Mouse (Mus musculus) kidney, embryonic 16.5 days (tissue): ENCODE data around the gene Wnt2. TPM values are rescaled to one million over a fixed set of nuclear protein-coding genes. Genes with fewer than 3 reads are reported as not detected.

Experiments
- ATAC-seq: fragments of 200-750 bp; cut with Nextera tagmentation; 2 replicates; pipeline ENCODE4 v1.8.0; 2017; ENCODE audit warnings: moderate TSS enrichment; ENCODE audit not compliant: low FRiP score, low TSS enrichment
- H3K27ac ChIP-seq: fragments of 300-500 bp; sonication (generic); 2 replicates; pipeline ENCODE4 v1.5.1; 2014; ENCODE audit warnings: low read length
- H3K27me3 ChIP-seq: fragments of 300-500 bp; sonication (generic); 2 replicates; pipeline ENCODE4 v1.6.1; 2014; ENCODE audit warnings: low read length, control low read depth, mixed read lengths; ENCODE audit not compliant: insufficient read depth
- H3K36me3 ChIP-seq: fragments of 300-500 bp; sonication (generic); 2 replicates; pipeline ENCODE4 v1.6.1; 2014; ENCODE audit warnings: low read length, control low read depth, mixed read lengths; ENCODE audit not compliant: insufficient read depth
- H3K4me1 ChIP-seq: fragments of 300-500 bp; sonication (generic); 2 replicates; pipeline ENCODE4 v1.6.1; 2014; ENCODE audit warnings: low read length, control low read depth, mixed read lengths; ENCODE audit not compliant: insufficient read depth
- H3K4me2 ChIP-seq: fragments of 300-500 bp; sonication (generic); replicated peaks from 2 replicates; pipeline ENCODE4 v1.6.1; 2014; ENCODE audit warnings: low read depth, low read length
- H3K4me3 ChIP-seq: fragments of 300-500 bp; sonication (generic); 2 replicates; pipeline ENCODE4 v1.5.1; 2014; ENCODE audit warnings: mild to moderate bottlenecking, low read length
- H3K9ac ChIP-seq: fragments of 300-500 bp; sonication (generic); replicated peaks from 2 replicates; pipeline ENCODE4 v1.6.1; 2014; ENCODE audit warnings: low read length
- H3K9me3 ChIP-seq: fragments of 300-500 bp; sonication (generic); 2 replicates; pipeline ENCODE4 v1.6.1; 2016; ENCODE audit warnings: low read length, control low read depth
- WGBS: fragments of 180-500 bp; shearing (Covaris S2); extraction: QIAGEN DNeasy Blood & Tissue Kit; methylation state at CpG from one replicate; pipeline ENCODE4 v1.1.7; 2014; 5-methylcytosine and 5-hydroxymethylcytosine counted together
- polyA plus RNA-seq: library from polyadenylated mRNA; unstranded; fragments of >200 nt; fragmentation: Nextera tagmentation; extraction: Ambion mirVana; gene quantifications from 2 replicates; pipeline ENCODE4 v1.2.1, GENCODE M21; 2015

Gene Wnt2
- polyA plus RNA-seq, 1 experiment from 2014 or later = 3.8 TPM

GRCm38 (mm10) chr6:17949103-17949502 is 81.3 kb downstream of the Wnt2 start:
- Histone ChIP-seq H3K4me1 (no peaks in the 10 kb centered on the region), H3K27ac (no peak overlapping the region), H3K4me2 (no peak overlapping the region), H3K4me3 (no peak overlapping the region), H3K27me3 (no peaks in the 10 kb centered on the region), H3K9ac (no peak overlapping the region), H3K36me3 (no peaks in the 10 kb centered on the region), H3K9me3 (no peaks in the 10 kb centered on the region)
- no peak for ATAC-seq
- 85% methylated on average over 5 of the region's 5 CpGs for WGBS

GRCm38 (mm10) chr6:17947130-17947831 is 83.1 kb downstream of the Wnt2 start:
- Histone ChIP-seq H3K9me3 (no peaks in the 10 kb centered on the region), H3K4me1 (0 out of 2 replicates have a peak, but pooled peaks cover 1% of the 10 kb centered on the region), H3K36me3 (no peaks in the 10 kb centered on the region), H3K4me2 (no peak overlapping the region), H3K4me3 (no peak overlapping the region), H3K9ac (no peak overlapping the region), H3K27ac (no peak overlapping the region), H3K27me3 (no peaks in the 10 kb centered on the region)
- WGBS = 72% methylated on average over 11 of the region's 11 CpGs
- ATAC-seq = no peak

GRCm38 (mm10) chr6:17946456-17946855 is 83.9 kb downstream of the Wnt2 start:
- no peak overlapping the region for H3K4me3 ChIP-seq
- no peak for ATAC-seq
- 75% methylated on average over 5 of the region's 5 CpGs for WGBS
- H3K36me3 ChIP-seq = no peaks in the 10 kb centered on the region
- 0 out of 2 replicates have a peak, but pooled peaks cover 5% of the 10 kb centered on the region for H3K4me1 ChIP-seq
- no peaks in the 10 kb centered on the region for H3K9me3 ChIP-seq
- no peaks in the 10 kb centered on the region for H3K27me3 ChIP-seq
- H3K27ac ChIP-seq = no peak overlapping the region
- H3K4me2 ChIP-seq = no peak overlapping the region
- H3K9ac ChIP-seq = no peak overlapping the region

GRCm38 (mm10) chr6:17943877-17944617 is 86.3 kb downstream of the Wnt2 start:
- 67% methylated on average over 9 of the region's 9 CpGs for WGBS
- 0 out of 2 replicates have a peak, but pooled peaks have one; percentile 23 for ATAC-seq
- no peak overlapping the region for H3K27ac ChIP-seq
- no peaks in the 10 kb centered on the region for H3K27me3 ChIP-seq
- no peaks in the 10 kb centered on the region for H3K9me3 ChIP-seq
- H3K9ac ChIP-seq = no peak overlapping the region
- no peaks in the 10 kb centered on the region for H3K36me3 ChIP-seq
- no peak overlapping the region for H3K4me3 ChIP-seq
- H3K4me2 ChIP-seq = no peak overlapping the region
- 0 out of 2 replicates have a peak, but pooled peaks cover 5% of the 10 kb centered on the region for H3K4me1 ChIP-seq

GRCm38 (mm10) chr6:17942344-17942743 is 88.0 kb downstream of the Wnt2 start:
- ATAC-seq = no peak
- Histone ChIP-seq H3K9ac (no peak overlapping the region), H3K4me3 (no peak overlapping the region), H3K36me3 (no peaks in the 10 kb centered on the region), H3K27ac (no peak overlapping the region), H3K9me3 (no peaks in the 10 kb centered on the region), H3K27me3 (no peaks in the 10 kb centered on the region), H3K4me1 (0 out of 2 replicates have a peak, but pooled peaks cover 5% of the 10 kb centered on the region), H3K4me2 (no peak overlapping the region)
- WGBS = 47% methylated on average over 7 of the region's 7 CpGs

GRCm38 (mm10) chr6:17941916-17942315 is 88.5 kb downstream of the Wnt2 start:
- Histone ChIP-seq H3K9me3 (no peaks in the 10 kb centered on the region), H3K4me3 (no peak overlapping the region), H3K27ac (no peak overlapping the region), H3K4me2 (no peak overlapping the region), H3K27me3 (no peaks in the 10 kb centered on the region), H3K4me1 (0 out of 2 replicates have a peak, but pooled peaks cover 5% of the 10 kb centered on the region), H3K9ac (no peak overlapping the region), H3K36me3 (no peaks in the 10 kb centered on the region)
- WGBS = 40% methylated on average over 2 of the region's 2 CpGs
- ATAC-seq = no peak

Other genes starting within 250 kb of the Wnt2 start
- gene Asz1, start 78.5 kb upstream of the Wnt2 start, polyA plus RNA-seq = 0.32 TPM in 1 of 2 replicates, not detected in the other
- 4.8 TPM in 2 replicates for gene Cftr, start 140.1 kb upstream of the Wnt2 start, polyA plus RNA-seq